Mouse (Mus musculus): ENCODE measurements around the gene Lgr4.

- TF ChIP-seq TAL1 (IDR thresholded peaks at IDR 0.05; ENCODE audit: low read length) (no peak), GATA1 (IDR thresholded peaks at IDR 0.05; ENCODE audit: low read length) (no peak)
Observed at GRCm38 (mm10) chr2:109986036-109986785, 68.8 kb downstream of the Lgr4 start.
